Mouse (Mus musculus): ENCODE measurements around the gene RPS10-NUDT3.
"Not testable (repeated sequence)": the region's sequence is repeated elsewhere in the genome, so short reads cannot be mapped to it uniquely, and the experiment has no call there.

RPS10-NUDT3 gene

DNA sequence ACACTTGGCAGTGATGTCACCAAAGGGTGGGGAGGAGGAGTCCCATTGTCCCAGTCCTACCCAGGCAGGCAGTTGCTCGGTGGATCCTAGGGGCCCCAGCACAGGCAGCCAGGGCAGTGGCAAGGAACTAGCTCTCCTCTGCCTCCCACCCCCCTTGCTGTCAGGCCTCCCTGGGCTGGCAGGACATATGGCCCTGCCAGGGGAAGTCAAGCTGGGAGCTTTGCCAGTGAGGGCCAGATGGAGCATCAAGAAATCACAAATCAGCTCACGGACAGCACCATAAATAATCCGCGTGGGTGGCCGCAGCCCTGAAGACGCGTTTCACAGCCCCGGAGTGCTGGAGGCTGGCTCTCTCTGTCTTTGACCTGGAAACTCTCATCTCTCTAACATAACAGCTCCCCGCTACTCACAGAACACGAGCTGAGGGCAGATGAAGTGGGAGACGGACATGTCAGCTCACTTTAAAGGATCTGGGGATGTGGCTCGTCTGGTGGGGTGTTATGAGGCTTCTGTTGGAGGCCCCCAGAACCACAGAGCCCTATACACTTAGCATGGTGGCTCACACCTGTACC lies 7.6 kb upstream of the RPS10-NUDT3 start:
- no peak for DNase-seq (ENCODE audit: low spot score in 2 of 2)

GRCm38 (mm10) chr17:27639851-27640250 lies 4.8 kb upstream of the RPS10-NUDT3 start:
- not testable (repeated sequence) for DNase-seq (ENCODE audit: low spot score in 2 of 2)

GRCm38 (mm10) chr17:27638921-27639332 lies 3.9 kb upstream of the RPS10-NUDT3 start:
- DNase-seq (ENCODE audit: low spot score in 2 of 2), result peak; percentile 33 to 51

- DNase-seq (ENCODE audit: low spot score in 2 of 2), result no peak
Observed at GRCm38 (mm10) chr17:27637333-27637732, 2.3 kb upstream of the RPS10-NUDT3 start.

DNA sequence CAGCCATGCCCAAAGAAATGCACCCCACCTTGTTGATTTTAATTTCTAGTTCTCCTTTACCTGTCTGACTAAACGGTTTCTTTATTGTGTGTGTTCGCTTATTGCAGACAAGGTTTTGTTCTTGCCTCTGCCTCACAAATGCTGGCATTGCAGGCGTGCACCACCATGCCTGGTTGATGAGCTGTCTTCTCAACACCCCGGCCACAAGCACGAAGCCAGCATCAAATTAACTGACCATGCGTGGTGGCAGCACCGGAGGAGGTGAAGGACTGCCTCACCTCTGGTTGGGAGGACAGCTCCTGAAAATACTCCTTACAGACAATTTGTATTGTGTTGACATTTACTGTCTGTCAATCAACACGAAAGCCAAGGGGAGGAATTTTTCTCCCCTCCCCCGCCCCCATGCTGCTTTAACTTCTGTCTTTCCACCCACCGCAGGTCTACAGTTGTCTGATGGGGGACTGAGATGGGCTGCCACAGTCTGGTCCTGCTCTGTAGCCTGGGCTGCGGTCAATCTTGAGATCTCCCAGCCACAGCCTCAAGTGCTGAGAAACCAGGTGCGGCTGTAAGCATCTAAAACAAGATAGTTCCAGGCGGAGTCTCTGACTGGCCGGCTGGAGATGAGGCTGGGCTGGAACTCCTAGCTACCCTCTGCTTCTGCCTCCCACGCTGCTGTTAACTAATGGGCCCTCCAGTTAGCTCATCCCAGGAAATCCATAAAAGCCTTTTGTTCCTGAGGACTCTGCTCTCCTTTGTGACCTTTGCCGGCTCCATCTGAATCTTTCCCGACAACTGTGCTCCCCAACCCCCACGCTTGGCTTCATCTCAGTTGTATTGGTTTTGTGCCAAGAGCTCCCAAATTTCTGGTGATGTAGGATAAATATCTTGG lies 1.4 kb upstream of the RPS10-NUDT3 start, which contains the start of gene Rps10:
TSS of gene Rps10 (minus strand) at position 538 of the 889 bp plus-strand sequence.
- no peak for DNase-seq (ENCODE audit: low spot score in 2 of 2)

DNA sequence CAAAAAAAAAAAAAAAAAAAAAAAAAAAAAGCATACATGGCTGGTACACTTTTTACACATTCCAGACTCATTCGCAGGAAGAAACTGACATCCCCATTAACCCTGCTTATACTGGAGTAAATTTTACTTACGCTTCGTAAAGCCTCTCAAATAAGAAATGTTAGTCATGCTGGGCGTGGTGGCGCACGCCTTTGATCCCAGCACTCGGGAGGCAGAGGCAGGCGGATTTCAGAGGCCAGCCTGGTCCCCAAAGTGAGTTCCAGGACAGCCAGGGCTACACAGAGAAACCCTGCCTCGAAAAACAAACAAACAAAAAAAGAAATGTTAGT lies 517 bp upstream of the RPS10-NUDT3 start:
- not testable (repeated sequence) for DNase-seq (ENCODE audit: low spot score in 2 of 2)

DNA sequence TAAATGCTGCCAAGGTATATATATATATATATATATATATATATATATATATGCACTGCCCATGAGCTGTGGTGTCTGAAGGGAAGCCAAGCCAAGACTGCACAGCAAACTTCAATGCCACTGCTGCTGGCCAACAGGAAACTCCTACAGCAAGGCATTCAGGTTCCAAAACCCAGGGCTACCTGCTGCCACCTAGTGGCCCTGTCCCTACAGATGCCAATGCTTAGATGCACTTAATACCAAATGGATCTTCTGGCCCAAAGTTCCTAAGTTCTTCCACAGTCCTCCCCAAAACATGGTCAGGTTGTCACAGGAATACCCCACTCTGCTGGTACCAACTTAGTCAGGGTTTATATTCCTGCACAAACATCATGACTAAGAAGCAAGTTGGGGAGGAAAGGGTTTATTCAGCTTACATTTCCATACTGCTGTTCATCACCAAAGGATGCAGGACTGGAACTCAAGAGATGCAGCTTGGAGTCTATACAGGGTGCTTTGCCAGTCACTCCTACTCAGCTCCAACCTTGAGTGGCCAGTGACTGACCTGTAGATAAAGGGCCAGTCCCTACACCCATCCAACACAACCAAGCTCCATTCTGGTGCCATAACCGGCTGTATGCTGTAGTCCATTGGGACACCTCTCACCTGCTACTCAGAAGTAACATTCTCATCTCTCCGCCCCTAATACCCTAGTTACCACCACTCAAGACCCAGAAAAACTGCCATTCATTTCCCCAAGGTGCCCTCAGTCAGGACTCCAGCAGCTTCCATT lies 5.6 kb downstream of the RPS10-NUDT3 start:
- peak; percentile 67 to 89 for DNase-seq (ENCODE audit: low spot score in 2 of 2)

DNA sequence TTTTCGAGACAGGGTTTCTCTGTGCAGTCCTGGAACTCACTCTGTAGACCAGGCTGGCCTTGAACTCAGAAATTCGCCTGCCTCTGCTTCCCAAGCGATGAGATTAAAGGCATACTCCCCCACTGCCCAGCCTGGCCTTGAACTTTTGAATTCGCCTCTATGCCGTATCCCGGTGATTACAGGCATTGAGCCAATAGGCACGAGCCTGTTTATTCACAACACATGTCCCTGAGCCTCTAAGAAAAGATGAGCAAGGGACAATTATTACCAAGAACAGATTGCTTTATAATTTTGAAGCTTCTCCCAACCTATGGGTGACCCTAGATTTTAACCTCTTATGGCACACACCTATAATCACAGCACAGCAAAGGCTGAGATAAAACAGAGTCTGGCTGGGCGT lies 6.6 kb downstream of the RPS10-NUDT3 start:
- no peak for DNase-seq (ENCODE audit: low spot score in 2 of 2)

DNA sequence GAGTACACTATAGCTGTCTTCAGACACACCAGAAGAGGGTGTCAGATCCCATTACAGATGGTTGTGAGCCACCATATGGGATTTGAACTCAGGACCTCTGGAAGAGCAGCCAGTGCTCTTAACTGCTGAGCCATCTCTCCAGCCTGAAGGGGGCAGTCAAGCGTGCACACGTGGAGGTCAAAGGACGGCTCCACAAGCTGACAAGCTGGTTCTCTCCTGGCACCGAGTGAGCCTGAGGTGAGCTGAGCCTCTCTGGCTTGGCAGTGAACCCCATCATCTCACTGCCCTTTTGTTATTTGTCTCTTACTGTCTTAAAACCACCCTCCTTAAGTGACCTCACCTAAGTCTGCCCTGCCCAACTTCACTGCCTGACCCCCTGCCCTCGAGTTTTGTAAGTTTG lies 7.6 kb downstream of the RPS10-NUDT3 start:
- DNase-seq (ENCODE audit: low spot score in 2 of 2), result no peak

DNA sequence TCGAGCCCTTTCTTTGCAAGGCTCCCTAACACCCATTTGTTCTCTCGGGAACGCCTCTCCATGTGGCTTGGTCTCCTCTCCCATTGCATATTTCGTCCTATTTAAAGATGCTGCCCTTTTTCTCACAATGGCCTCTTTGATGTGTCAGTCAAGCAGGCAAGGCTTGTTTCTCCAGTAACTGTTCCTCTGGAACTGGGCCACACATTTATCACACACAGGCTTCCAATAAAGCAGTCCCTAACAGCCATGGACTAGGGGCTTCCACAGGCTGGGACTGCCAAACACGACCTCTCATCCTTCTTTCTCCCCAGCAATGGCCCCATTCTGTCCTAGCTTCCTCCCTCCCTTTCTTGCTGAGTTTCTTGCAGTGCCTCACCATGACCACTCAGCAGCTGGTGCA lies 8.3 kb downstream of the RPS10-NUDT3 start:
- no peak for DNase-seq (ENCODE audit: low spot score in 2 of 2)

DNA sequence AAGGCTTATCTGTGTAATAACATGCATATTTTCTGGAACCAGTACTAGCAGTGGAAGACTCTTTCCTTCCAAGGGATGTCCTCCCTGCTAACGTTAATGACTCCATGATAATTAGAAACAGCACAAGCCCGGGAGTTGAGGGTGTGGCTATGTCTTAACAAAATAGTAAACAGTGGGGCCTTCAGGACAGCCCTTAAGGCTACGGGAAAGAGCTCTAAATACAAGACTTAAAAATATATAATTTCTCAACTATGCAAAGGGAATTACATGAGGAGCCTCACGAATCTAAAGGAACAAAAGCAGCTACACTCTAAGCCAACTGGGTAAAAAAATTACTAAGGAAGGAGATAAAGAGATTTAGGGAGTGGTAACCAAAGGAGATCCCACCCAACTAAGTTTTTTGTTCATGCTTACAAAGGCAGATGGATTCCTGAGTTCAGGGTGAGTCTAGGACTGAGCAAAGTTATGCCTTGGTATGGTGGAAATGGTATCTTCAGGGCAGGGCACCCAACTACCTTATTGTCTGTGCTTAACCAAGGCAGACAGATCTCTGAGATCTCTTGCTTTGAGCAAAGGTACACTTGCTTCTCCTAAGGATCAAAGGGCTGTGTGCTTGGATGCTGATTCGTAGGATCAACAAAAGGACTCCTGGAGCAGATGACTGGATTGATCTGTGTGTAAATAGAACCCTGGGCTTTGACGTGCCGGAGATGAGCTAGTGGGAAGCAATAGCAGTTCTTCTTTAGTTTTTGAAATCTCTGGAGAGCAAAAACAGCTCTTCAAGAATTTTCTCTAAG lies 9.4 kb downstream of the RPS10-NUDT3 start:
- no peak for DNase-seq (ENCODE audit: low spot score in 2 of 2)

DNA sequence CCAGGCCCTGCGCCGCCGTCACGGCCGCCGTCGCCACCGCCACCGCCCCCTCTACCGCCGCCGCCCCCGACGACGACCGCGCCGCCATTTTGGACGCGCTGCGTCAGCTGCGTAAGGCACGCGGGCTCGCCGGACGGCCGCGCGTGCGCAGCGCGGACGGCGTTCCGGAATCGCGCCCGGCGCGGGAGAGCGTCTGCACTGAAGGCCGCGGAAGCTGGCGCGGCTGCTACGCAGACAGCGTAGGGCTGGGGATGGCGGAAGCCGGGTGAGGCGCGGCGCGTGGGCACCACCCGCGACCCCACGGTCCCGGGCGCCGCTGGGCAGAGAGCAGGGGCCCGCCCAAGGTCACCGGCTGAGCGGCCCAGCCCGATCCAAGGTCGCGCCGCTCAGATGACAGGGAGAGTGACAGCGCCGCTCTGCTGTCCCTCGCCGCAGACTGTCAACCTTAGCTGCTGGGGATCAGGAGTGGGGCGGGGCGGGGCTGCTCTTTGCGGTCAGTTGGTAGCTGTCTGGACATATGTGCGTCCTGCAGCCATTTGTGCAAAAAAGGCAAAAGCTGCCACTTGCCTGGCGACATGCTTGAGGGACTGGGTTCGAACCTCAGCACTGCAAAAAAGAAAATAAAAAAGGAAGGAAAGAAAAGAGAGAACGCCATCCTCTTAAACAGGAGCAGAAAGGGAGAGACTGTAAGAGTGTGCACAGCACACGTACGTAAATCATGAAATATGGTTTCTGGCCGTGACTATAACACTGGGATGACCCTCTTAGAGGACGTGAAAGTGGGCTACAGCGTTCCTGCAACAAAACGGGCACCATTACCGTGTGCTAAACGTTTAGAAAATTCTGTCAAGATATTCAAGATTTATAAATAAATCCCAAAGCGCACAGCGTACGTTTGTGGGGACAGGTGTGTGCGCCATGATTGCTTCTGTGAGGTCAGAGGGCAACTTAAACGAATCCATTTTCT lies 11.4 kb downstream of the RPS10-NUDT3 start, which contains the start of gene Nudt3:
TSS of gene Nudt3 (minus strand) at position 136 of the 967 bp plus-strand sequence.
- peak; percentile 85 to 90 for DNase-seq (ENCODE audit: low spot score in 2 of 2)

- DNase-seq (ENCODE audit: low spot score in 2 of 2), result peak; percentile 66 to 76
Observed at GRCm38 (mm10) chr17:27622611-27623359, 12.2 kb downstream of the RPS10-NUDT3 start.

DNA sequence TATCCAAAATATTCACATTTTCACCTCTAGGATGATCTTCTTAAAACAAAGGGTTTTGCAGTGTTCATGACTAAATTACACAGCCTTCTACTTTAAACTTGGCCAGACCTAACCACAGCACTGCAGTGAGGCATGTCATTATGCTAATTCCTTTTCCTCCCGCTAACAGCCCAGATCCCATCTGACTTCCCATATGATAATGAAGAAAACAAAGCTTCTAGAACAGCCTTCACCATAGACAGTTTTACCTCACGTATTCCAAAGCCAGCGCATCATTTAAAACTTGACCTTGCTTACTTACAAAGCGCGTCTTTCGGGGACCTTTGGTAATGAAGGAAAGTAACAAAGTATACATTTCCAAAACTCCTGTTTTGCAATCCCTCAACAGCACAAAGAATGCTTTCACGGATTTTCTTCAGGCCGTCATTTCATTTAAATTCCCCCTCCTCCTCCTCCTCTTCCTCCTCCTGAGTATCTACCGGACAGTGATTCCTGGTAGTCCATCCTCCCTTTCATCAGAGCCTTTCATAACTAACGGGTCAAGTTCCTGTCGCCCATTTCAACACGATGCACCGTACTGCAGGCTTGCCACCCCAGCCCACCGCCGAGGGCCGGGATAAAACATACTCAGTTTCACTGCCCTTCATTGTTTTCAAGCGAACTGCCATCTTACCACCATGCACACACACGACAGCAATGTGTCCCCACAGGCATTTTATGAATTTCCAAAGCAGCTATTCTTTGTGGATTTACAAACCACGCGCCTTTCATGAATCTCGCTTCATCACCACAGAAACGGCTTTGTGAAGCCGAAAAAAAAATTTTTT lies 13.1 kb downstream of the RPS10-NUDT3 start:
- DNase-seq (ENCODE audit: low spot score in 2 of 2), result peak; percentile 35 to 42

GRCm38 (mm10) chr17:27621161-27621560 lies 13.9 kb downstream of the RPS10-NUDT3 start:
- DNase-seq (ENCODE audit: low spot score in 2 of 2), result no peak

- DNase-seq (ENCODE audit: low spot score in 2 of 2), result no peak
Observed at GRCm38 (mm10) chr17:27615388-27615787, 19.6 kb downstream of the RPS10-NUDT3 start.

- no peak for DNase-seq (ENCODE audit: low spot score in 2 of 2)
Observed at GRCm38 (mm10) chr17:27613016-27613415, 22.0 kb downstream of the RPS10-NUDT3 start.

GRCm38 (mm10) chr17:27611994-27612393 lies 23.0 kb downstream of the RPS10-NUDT3 start:
- no peak for DNase-seq (ENCODE audit: low spot score in 2 of 2)

DNA sequence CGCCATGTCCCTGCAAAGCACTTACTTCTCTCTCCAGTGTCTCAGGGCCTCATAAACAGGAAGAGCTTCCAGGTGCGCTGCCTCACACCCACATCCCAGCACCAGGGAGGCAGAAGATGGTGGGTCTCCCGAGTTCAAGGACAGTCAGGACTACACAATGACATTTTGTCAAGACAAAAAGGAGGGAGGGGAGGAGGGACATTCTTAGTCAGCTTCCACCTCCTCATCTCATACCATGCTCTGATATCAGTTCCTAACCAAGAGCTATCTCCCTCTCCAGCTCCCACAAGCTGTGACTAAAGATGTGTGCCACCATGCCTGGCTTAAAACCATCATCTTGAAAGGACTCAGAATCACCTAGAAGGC lies 23.5 kb downstream of the RPS10-NUDT3 start:
- DNase-seq (ENCODE audit: low spot score in 2 of 2), result no peak

Measured in spleen, postnatal 10 days (tissue).